8 mouse cellular contexts compared by ENCODE assay signal in the genomic region with DNA sequence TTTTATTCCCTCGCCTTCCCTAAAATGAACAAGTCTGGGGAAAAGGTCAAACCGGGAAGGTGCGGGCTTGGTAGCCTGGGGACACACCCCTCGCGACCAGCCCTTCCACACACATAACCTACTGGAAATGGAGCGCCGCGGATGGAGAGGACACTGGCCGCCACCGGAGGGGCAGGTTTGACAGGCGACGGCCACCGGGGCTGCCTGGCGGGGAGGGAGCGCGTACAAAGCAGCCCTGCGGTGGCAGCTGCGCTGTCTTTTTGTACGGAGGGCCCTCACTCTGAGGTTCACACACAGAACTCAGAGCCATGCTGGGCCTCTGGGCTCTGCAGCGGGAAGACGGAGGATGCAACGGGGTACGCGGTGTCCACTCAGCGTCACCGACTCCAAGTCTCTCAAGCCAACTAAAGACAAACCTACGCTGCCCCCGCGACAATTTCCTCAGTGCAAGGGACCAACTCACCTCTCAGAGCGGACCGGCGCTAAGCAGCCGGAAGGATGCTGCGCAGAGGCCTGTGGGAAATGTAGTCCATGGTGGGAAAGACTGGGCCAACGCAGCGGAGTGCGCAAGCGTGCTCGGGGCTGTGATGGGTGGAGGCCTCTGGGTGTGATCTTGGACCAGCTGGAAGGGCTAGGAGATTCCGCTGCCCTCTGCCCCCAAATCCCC. TPM values are rescaled to one million over a fixed set of nuclear protein-coding genes. Genes with fewer than 3 reads are reported as not detected.
DNase-seq lines count a peak whose midpoint lies in the region; ATAC-seq lines count a peak whose summit lies in the region.

TSS of gene Zfp14 (minus strand) at position 499 of the 667 bp plus-strand sequence.

- H3K9ac ChIP-seq in heart, embryonic 16.5 days (ENCODE audit: low read length): peak within 1 kb of the TSS; percentile 78
- H3K9ac ChIP-seq in liver, embryonic 15.5 days: peak within 1 kb of the TSS; percentile 67
- peak within 1 kb of the TSS; percentile 86 for H3K9ac ChIP-seq in neural tube, embryonic 12.5 days

- H3K27ac ChIP-seq in forebrain, embryonic 10.5 days: peak within 1 kb of the TSS; percentile 88
- H3K27ac ChIP-seq in heart, embryonic 16.5 days (ENCODE audit: low read length): peak within 1 kb of the TSS; percentile 72
- peak within 1 kb of the TSS; percentile 45; the same call in 1 of the 2 replicates for H3K27ac ChIP-seq in liver, embryonic 15.5 days (replicated peaks)
- peak within 1 kb of the TSS; percentile 84 for H3K27ac ChIP-seq in neural tube, embryonic 12.5 days

- no peaks in the 10 kb centered on the region for H3K27me3 ChIP-seq in forebrain, embryonic 10.5 days (ENCODE audit: poor library complexity, severe bottlenecking)
- no peaks in the 10 kb centered on the region for H3K27me3 ChIP-seq in heart, embryonic 16.5 days (ENCODE audit: control insufficient read depth, insufficient read depth, low read length)
- H3K27me3 ChIP-seq in liver, embryonic 15.5 days: no peaks in the 10 kb centered on the region
- no peaks in the 10 kb centered on the region for H3K27me3 ChIP-seq in neural tube, embryonic 12.5 days (replicated peaks)

- H3K9me3 ChIP-seq in forebrain, embryonic 10.5 days: no peaks in the 10 kb centered on the region
- no peaks in the 10 kb centered on the region for H3K9me3 ChIP-seq in heart, embryonic 16.5 days (replicated peaks; ENCODE audit: control insufficient read depth, low read length)
- no peaks in the 10 kb centered on the region for H3K9me3 ChIP-seq in liver, embryonic 15.5 days (replicated peaks)
- no peaks in the 10 kb centered on the region for H3K9me3 ChIP-seq in neural tube, embryonic 12.5 days

- H3K4me3 ChIP-seq in forebrain, embryonic 10.5 days: peak within 1 kb of the TSS; percentile 88
- peak within 1 kb of the TSS; percentile 73 for H3K4me3 ChIP-seq in heart, embryonic 16.5 days (ENCODE audit: low read length)
- peak within 1 kb of the TSS; percentile 73 for H3K4me3 ChIP-seq in liver, embryonic 15.5 days (replicated peaks)
- peak within 1 kb of the TSS; percentile 72 for H3K4me3 ChIP-seq in neural tube, embryonic 12.5 days

- peak; percentile 99 for ATAC-seq in CD4-positive, CD25-positive, alpha-beta regulatory T cell, adult 4 months
- peak; percentile 98 for ATAC-seq in heart, embryonic 16.5 days (replicated peaks; ENCODE audit: extremely low read depth, insufficient read depth, low FRiP score)
- peak; percentile 99 for ATAC-seq in liver, embryonic 15.5 days (ENCODE audit: insufficient read depth)
- ATAC-seq in neural tube, embryonic 12.5 days (ENCODE audit: low FRiP score, low read depth): peak; percentile 99

- peak; percentile 62 for DNase-seq in c-Kit-negative CD71-positive TER-119-positive erythroid progenitor cells, embryonic 14.5 days (ENCODE audit: low read depth, low spot score)
- peak; percentile 89 for DNase-seq in forebrain, embryonic 10.5 days (ENCODE audit: extremely low spot score, low spot score)
- peak; percentile 90 to 95 for DNase-seq in kidney, postnatal 36 days
- DNase-seq in telencephalon, adult 2 months (ENCODE audit: low read depth, low spot score): peak; percentile 92

- peaks cover 22% of the 10 kb centered on the region for H3K4me1 ChIP-seq in forebrain, embryonic 10.5 days
- peaks cover 3% of the 10 kb centered on the region; the same call in 1 of the 2 replicates for H3K4me1 ChIP-seq in heart, embryonic 16.5 days (ENCODE audit: control insufficient read depth, insufficient read depth, low read length)
- H3K4me1 ChIP-seq in liver, embryonic 15.5 days (replicated peaks): peaks cover 16% of the 10 kb centered on the region
- peaks cover 10% of the 10 kb centered on the region for H3K4me1 ChIP-seq in neural tube, embryonic 12.5 days

- H3K36me3 ChIP-seq in forebrain, embryonic 10.5 days (replicated peaks): peaks cover 14% of the 10 kb centered on the region
- peaks cover 3% of the 10 kb centered on the region; the same call in 1 of the 2 replicates for H3K36me3 ChIP-seq in heart, embryonic 16.5 days (ENCODE audit: control insufficient read depth, insufficient read depth)
- H3K36me3 ChIP-seq in liver, embryonic 15.5 days (replicated peaks): no peaks in the 10 kb centered on the region
- peaks cover 12% of the 10 kb centered on the region for H3K36me3 ChIP-seq in neural tube, embryonic 12.5 days

- WGBS in forebrain, embryonic 10.5 days: under 1% methylated on average over 40 of the region's 40 CpGs
- under 1% methylated on average over 40 of the region's 40 CpGs for whole genome bisulfite sequencing in heart, embryonic 16.5 days
- under 1% methylated on average over 40 of the region's 40 CpGs for WGBS in liver, embryonic 15.5 days (ENCODE audit: insufficient replicate concordance)
- under 1% methylated on average over 40 of the region's 40 CpGs for WGBS in neural tube, embryonic 12.5 days

- H3K4me2 ChIP-seq in heart, embryonic 16.5 days (ENCODE audit: low read depth, low read length): peak within 1 kb of the TSS; percentile 73
- H3K4me2 ChIP-seq in liver, embryonic 15.5 days: peak within 1 kb of the TSS; percentile 97
- peak within 1 kb of the TSS; percentile 83 for H3K4me2 ChIP-seq in neural tube, embryonic 12.5 days (replicated peaks)

RNA-seq across cellular contexts. Expression of gene Zfp14, which starts in this region (rescaled TPM):
- polyA plus RNA-seq in CD4-positive, CD25-positive, alpha-beta regulatory T cell, adult 4 months (2017; shearing (Covaris generic)): 1 to 10 TPM; 5.4 to 7.5 TPM
- 2.8 and 3.6 TPM in 2 replicates for polyA plus RNA-seq in forebrain, embryonic 10.5 days (2016; fragmentation: Nextera tagmentation; extraction: Ambion mirVana)
- polyA plus RNA-seq in heart, embryonic 16.5 days (2015; fragmentation: Nextera tagmentation; extraction: Ambion mirVana): 4.3 and 4.7 TPM in 2 replicates
- polyA plus RNA-seq in liver, embryonic 15.5 days (2015; fragmentation: Nextera tagmentation; extraction: Ambion mirVana): 0.37 and 0.53 TPM in 2 replicates
- 7.1 and 8.7 TPM in 2 replicates for polyA plus RNA-seq in neural tube, embryonic 12.5 days (2016; fragmentation: Nextera tagmentation; extraction: Ambion mirVana)

Comparison
In these comparisons a context has a peak if more than half of its experiments do, and no peak if none do; other contexts are left out.
1. Peak in every context shown above with its lines: DNase-seq, ATAC-seq, H3K4me3 ChIP-seq and H3K27ac ChIP-seq.
2. Peak in ATAC-seq, H3K4me3 ChIP-seq, H3K27ac ChIP-seq, H3K9ac ChIP-seq and H3K4me2 ChIP-seq in liver, embryonic 15.5 days; RNA of the gene not detected or under 1 TPM.